Mouse (Mus musculus): ENCODE results near the gene Mier1. TPM values are rescaled to one million over a fixed set of nuclear protein-coding genes. Genes with fewer than 3 reads are reported as not detected.

Mier1 gene
- total RNA-seq, 4 experiments from 2014 or later: 44.4 to 56.1 (median 51.3) TPM

Other genes starting within 250 kb of the Mier1 start
- 1 to 10 TPM in 1 of 4 experiments, under 1 TPM in 2, not detected in 1; 0.37 to 1.3 (median 0.55) TPM for gene Tctex1d1, start 135.8 kb upstream of the Mier1 start, total RNA-seq (2022)
- 1 to 10 TPM in 2 of 4 experiments, under 1 TPM in 2; 0.59 to 2.4 (median 0.97) TPM for gene Insl5, start 87.5 kb upstream of the Mier1 start, total RNA-seq (2022)
- gene Wdr78, start 165 bp downstream of the Mier1 start, total RNA-seq (2022): 10 to 100 TPM; 10.5 to 22.2 (median 13.9) TPM
- gene Slc35d1, start 100.8 kb downstream of the Mier1 start, total RNA-seq (2022): 10 to 100 TPM; 13.2 to 15.4 (median 13.8) TPM
- gene 4921539E11Rik, start 176.5 kb downstream of the Mier1 start, total RNA-seq (2022): not detected
- 10 to 100 TPM in 2 of 4 experiments, 1 to 10 TPM in 2; 8.3 to 11.1 (median 10.0) TPM for gene Oma1, start 199.4 kb downstream of the Mier1 start, total RNA-seq (2022)

Measured in layer of hippocampus, adult 8-10 months (tissue).